Mouse (Mus musculus) kidney, adult 2 months (tissue): ENCODE data around the gene Wscd2. TPM values are rescaled to one million over a fixed set of nuclear protein-coding genes. Genes with fewer than 3 reads are reported as not detected.
A peak's percentile ranks its signal among the peaks of the same experiment; 100 is the strongest.
"Not testable (repeated sequence)": the region's sequence is repeated elsewhere in the genome, so short reads cannot be mapped to it uniquely, and the experiment has no call there.

ENCODE experiments used
- DNase-seq: peaks from one replicate; pipeline ENCODE4 v3.0.0; 2021
- H3K27ac ChIP-seq: fragments of 200-500 bp; 2 replicates; pipeline ENCODE4 v1.5.1; 2012; ENCODE audit warnings: low read depth, low read length, control low read depth, inconsistent platforms; ENCODE audit not compliant: insufficient read depth
- H3K27me3 ChIP-seq: fragments of 200-500 bp; replicated peaks from 2 replicates; pipeline ENCODE4 v1.6.1; 2012; ENCODE audit warnings: mild to moderate bottlenecking, moderate library complexity, low read length, inconsistent platforms; ENCODE audit not compliant: control insufficient read depth, insufficient read depth
- H3K36me3 ChIP-seq: fragments of 200-500 bp; 2 replicates; pipeline ENCODE4 v1.6.1; 2012; ENCODE audit warnings: mild to moderate bottlenecking, moderate library complexity, low read length, inconsistent platforms; ENCODE audit not compliant: control insufficient read depth, insufficient read depth
- H3K4me1 ChIP-seq: fragments of 200-500 bp; 2 replicates; pipeline ENCODE4 v1.6.1; 2011; ENCODE audit warnings: low read length; ENCODE audit not compliant: control insufficient read depth, insufficient read depth
- H3K4me3 ChIP-seq: fragments of 200-500 bp; 2 replicates; pipeline ENCODE4 v1.5.1; 2011; ENCODE audit warnings: mild to moderate bottlenecking, low read depth, low read length, control low read depth; ENCODE audit not compliant: insufficient read depth
- CTCF ChIP-seq: fragments of 200-500 bp; conservative IDR thresholded peaks from 2 replicates; pipeline ENCODE4 v1.5.1; 2011; ENCODE audit warnings: low read depth, mild to moderate bottlenecking, control low read depth, low read length, moderate library complexity, mixed read lengths; ENCODE audit not compliant: insufficient read depth, insufficient read length
- POLR2A ChIP-seq: fragments of 200-500 bp; IDR thresholded peaks from one replicate; pipeline ENCODE4 v1.6.1; 2011; ENCODE audit warnings: low read depth, low read length, control low read depth
- WGBS: fragments of 180-500 bp; shearing (Covaris S2); methylation state at CpG from one replicate; pipeline ENCODE4 v1.1.7; 2018; 5-methylcytosine and 5-hydroxymethylcytosine counted together
- polyA plus RNA-seq: library from polyadenylated mRNA; depleted of rRNA; stranded (reverse); fragments of >200 nt; gene quantifications from 2 replicates; pipeline ENCODE4 v1.2.3, GENCODE M21; 2012

The Wscd2 gene
- polyA plus RNA-seq, 1 experiment: 9.0 TPM

DNA sequence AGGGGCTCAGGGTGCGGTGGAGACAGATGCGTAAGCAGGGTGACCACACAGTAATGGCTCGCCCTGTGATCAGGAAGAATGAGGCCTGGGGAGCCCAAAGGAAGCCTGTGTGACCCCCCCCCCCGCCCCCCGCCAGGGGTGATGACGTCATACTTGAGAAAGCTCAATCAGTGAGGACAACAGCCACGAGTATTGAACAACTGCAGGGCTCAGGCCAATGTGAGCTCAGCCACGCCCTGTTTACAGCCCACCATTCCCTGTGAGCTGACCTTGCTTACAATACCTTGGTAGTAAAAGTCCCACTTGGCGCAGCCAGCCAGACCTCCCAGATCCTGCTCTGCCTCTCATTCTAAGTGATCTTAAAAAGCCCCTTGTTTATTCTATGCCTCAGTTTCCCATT is 90.7 kb downstream of the Wscd2 start:
- WGBS: 51% methylated on average over 9 of the region's 9 CpGs
- no peaks in the 10 kb centered on the region for H3K4me1 ChIP-seq
- no peaks in the 10 kb centered on the region for H3K27me3 ChIP-seq
- H3K4me3 ChIP-seq: no peak overlapping the region
- H3K27ac ChIP-seq: no peak overlapping the region
- DNase-seq: no peak
- TF ChIP-seq POLR2A (no peak), CTCF (no peak)
- no peaks in the 10 kb centered on the region for H3K36me3 ChIP-seq

GRCm38 (mm10) chr5:113583424-113584162 is 93.5 kb downstream of the Wscd2 start:
- Histone ChIP-seq H3K4me3 (no peak overlapping the region), H3K27ac (no peak overlapping the region), H3K4me1 (no peaks in the 10 kb centered on the region; the same call in 1 of the 2 replicates), H3K27me3 (no peaks in the 10 kb centered on the region), H3K36me3 (no peaks in the 10 kb centered on the region)
- no peak for TF ChIP-seq CTCF
- TF ChIP-seq POLR2A: no peak
- DNase-seq: no peak
- 81% methylated on average over 5 of the region's 5 CpGs for WGBS

GRCm38 (mm10) chr5:113584439-113584838 is 94.3 kb downstream of the Wscd2 start:
- WGBS: 50% methylated on average over 6 of the region's 6 CpGs
- DNase-seq: no peak
- TF ChIP-seq CTCF: no peak
- TF ChIP-seq POLR2A: no peak
- no peak overlapping the region for H3K4me3 ChIP-seq
- no peaks in the 10 kb centered on the region; the same call in 1 of the 2 replicates for H3K4me1 ChIP-seq
- H3K27ac ChIP-seq: no peak overlapping the region
- H3K27me3 ChIP-seq: no peaks in the 10 kb centered on the region
- H3K36me3 ChIP-seq: no peaks in the 10 kb centered on the region

GRCm38 (mm10) chr5:113585619-113586457 is 95.7 kb downstream of the Wscd2 start:
- not testable (repeated sequence) for H3K36me3 ChIP-seq, H3K27ac ChIP-seq, H3K4me1 ChIP-seq, H3K27me3 ChIP-seq, H3K4me3 ChIP-seq
- 61% methylated on average over 17 of the region's 17 CpGs for WGBS
- DNase-seq: peak; percentile 38

- not testable (repeated sequence) for H3K4me3 ChIP-seq, H3K36me3 ChIP-seq, H3K27ac ChIP-seq, H3K4me1 ChIP-seq, H3K27me3 ChIP-seq
- peak; percentile 25; the same call in 1 of the 2 replicates for TF ChIP-seq CTCF
- 41% methylated on average over 5 of the region's 5 CpGs for WGBS
- peak; percentile 27 for DNase-seq
These were observed 96.3 kb downstream of the Wscd2 start for GRCm38 (mm10) chr5:113586458-113586849.

GRCm38 (mm10) chr5:113590010-113590640 is 100.0 kb downstream of the Wscd2 start:
- H3K4me3 ChIP-seq: no peak overlapping the region
- TF ChIP-seq CTCF (no peak), POLR2A (no peak)
- no peaks in the 10 kb centered on the region; the same call in 1 of the 2 replicates for H3K4me1 ChIP-seq
- WGBS: 73% methylated on average over 5 of the region's 5 CpGs
- no peaks in the 10 kb centered on the region for H3K36me3 ChIP-seq
- H3K27me3 ChIP-seq: no peaks in the 10 kb centered on the region
- no peak overlapping the region for H3K27ac ChIP-seq
- no peak for DNase-seq

DNA sequence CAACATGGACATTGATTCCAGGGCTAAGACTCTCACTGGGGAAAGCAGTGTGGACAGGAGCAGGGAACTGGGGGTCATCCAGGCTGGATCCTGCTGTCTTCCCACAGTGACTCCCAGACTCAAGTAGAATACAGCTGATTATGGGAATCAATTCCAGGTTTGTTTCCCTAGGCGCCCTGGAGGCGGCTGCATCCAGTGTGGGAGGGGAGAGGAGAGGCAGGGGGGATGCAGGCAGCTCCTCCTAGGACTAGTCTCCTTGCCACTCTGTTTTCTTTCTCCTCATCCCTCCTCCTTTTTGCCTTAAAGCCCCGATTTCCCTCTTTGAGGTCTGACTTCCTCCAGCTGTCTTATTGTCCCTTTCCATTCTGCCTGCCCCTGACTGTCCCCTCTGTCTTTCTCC is 101.0 kb downstream of the Wscd2 start:
- 37% methylated on average over 3 of the region's 3 CpGs for WGBS
- no peak for TF ChIP-seq POLR2A
- no peak for TF ChIP-seq CTCF
- no peaks in the 10 kb centered on the region; the same call in 1 of the 2 replicates for H3K4me1 ChIP-seq
- H3K27ac ChIP-seq: no peak overlapping the region
- no peak overlapping the region for H3K4me3 ChIP-seq
- H3K36me3 ChIP-seq: no peaks in the 10 kb centered on the region
- H3K27me3 ChIP-seq: no peaks in the 10 kb centered on the region
- no peak for DNase-seq
